Mouse (Mus musculus) forebrain, postnatal 0 days (tissue): ENCODE measurements around the gene Anxa6. TPM values are rescaled to one million over a fixed set of nuclear protein-coding genes. Genes with fewer than 3 reads are reported as not detected.

Experiments
- ATAC-seq: fragments of 200-750 bp; cut with Nextera tagmentation; 2 replicates; pipeline ENCODE4 v1.8.0; 2017; ENCODE audit warnings: mild to moderate bottlenecking, moderate library complexity
- DNase-seq: peaks from one replicate; pipeline ENCODE4 v3.0.0-alpha.2; 2015
- H3K27ac ChIP-seq: fragments of 300-500 bp; sonication (generic); 2 replicates; pipeline ENCODE4 v1.5.1; 2014; ENCODE audit warnings: low read depth, mild to moderate bottlenecking, antibody characterized with exemption, low read length, moderate library complexity, mixed read lengths
- H3K27me3 ChIP-seq: fragments of 300-500 bp; sonication (generic); 2 replicates; pipeline ENCODE4 v1.6.1; 2014; ENCODE audit warnings: mild to moderate bottlenecking, low read length, mixed read lengths; ENCODE audit not compliant: insufficient read depth
- H3K36me3 ChIP-seq: fragments of 300-500 bp; sonication (generic); 2 replicates; pipeline ENCODE4 v1.6.1; 2014; ENCODE audit warnings: mild to moderate bottlenecking, moderate library complexity; ENCODE audit not compliant: insufficient read depth
- H3K4me1 ChIP-seq: fragments of 300-500 bp; sonication (generic); 2 replicates; pipeline ENCODE4 v1.6.1; 2014; ENCODE audit warnings: antibody characterized with exemption; ENCODE audit not compliant: insufficient read depth
- H3K4me2 ChIP-seq: fragments of 300-500 bp; sonication (generic); 2 replicates; pipeline ENCODE4 v1.6.1; 2014; ENCODE audit warnings: low read depth, mild to moderate bottlenecking, moderate library complexity
- H3K4me3 ChIP-seq: fragments of 300-500 bp; sonication (generic); 2 replicates; pipeline ENCODE4 v1.5.1; 2014; ENCODE audit warnings: low read depth, low read length, mixed read lengths
- H3K9ac ChIP-seq: fragments of 300-500 bp; sonication (generic); 2 replicates; pipeline ENCODE4 v1.6.1; 2014; ENCODE audit warnings: mild to moderate bottlenecking
- H3K9me3 ChIP-seq: fragments of 300-500 bp; sonication (generic); 2 replicates; pipeline ENCODE4 v1.6.1; 2016; ENCODE audit warnings: low read length
- CTCF ChIP-seq: sonication (generic); IDR thresholded peaks from 2 replicates; pipeline ENCODE4 v1.5.1; 2016; ENCODE audit warnings: antibody characterized with exemption, control low read depth, low read depth
- WGBS: fragments of 180-500 bp; shearing (Covaris S2); extraction: QIAGEN DNeasy Blood & Tissue Kit; methylation state at CpG from one replicate; pipeline ENCODE4 v1.1.7; 2014; 5-methylcytosine and 5-hydroxymethylcytosine counted together
- polyA plus RNA-seq: library from polyadenylated mRNA; unstranded; fragments of >200 nt; fragmentation: Nextera tagmentation; extraction: Ambion mirVana; gene quantifications from 2 replicates; pipeline ENCODE4 v1.2.1, GENCODE M21; 2015
- total RNA-seq: library from RNA; depleted of rRNA; stranded (reverse); fragments of >200 nt; gene quantifications from 2 replicates; pipeline ENCODE4 v1.2.3, GENCODE M21; 2014; rRNA removed

The Anxa6 gene
- total and polyA plus RNA-seq, 2 experiments from 2014 or later: 50.2 to 52.3 TPM

DNA sequence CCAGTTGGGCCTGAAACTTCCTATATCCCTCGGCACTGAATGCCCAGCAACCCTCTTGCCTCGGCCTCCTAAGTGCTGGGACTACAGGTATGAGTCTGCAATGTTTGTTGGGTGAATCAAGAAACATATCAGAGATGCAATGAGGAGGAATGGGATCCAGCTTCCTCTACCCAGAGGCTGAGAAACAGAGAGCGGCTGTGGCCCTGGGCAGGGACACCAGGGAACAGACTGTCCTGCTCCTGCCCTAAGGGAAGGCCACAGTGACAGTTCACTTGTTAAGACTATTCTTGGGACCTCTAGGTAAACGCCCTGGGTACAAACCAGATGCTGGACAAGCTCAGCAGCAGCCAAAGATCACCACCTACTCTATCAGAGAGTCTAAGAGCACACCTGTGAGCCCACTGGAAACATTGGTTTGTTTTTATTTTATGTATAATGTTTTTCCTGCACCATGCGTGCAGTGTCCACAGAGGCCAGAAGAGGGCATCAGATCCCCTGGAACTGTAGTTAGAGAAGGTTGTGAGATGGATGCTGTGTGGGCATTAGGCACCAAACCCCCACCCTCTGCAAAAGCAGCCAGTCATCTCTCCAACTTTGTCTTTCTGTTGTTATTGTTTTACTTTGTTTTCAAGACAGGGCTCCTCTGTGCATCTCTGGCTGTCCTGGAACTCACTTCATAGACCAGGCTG lies 101.7 kb downstream of the Anxa6 start:
- DNase-seq (peak; percentile 45), ATAC-seq (no peak; the same call in 1 of the 2 replicates)
- WGBS: 62% methylated on average over 5 of the region's 5 CpGs
- Histone ChIP-seq H3K36me3 (peaks cover 16% of the 10 kb centered on the region; the same call in 1 of the 2 replicates), H3K27me3 (no peaks in the 10 kb centered on the region), H3K4me1 (no peaks in the 10 kb centered on the region), H3K9me3 (no peaks in the 10 kb centered on the region), H3K9ac (no peak overlapping the region), H3K4me2 (no peak overlapping the region), H3K4me3 (no peak overlapping the region), H3K27ac (no peak overlapping the region)
- TF ChIP-seq CTCF: peak; percentile 70

DNA sequence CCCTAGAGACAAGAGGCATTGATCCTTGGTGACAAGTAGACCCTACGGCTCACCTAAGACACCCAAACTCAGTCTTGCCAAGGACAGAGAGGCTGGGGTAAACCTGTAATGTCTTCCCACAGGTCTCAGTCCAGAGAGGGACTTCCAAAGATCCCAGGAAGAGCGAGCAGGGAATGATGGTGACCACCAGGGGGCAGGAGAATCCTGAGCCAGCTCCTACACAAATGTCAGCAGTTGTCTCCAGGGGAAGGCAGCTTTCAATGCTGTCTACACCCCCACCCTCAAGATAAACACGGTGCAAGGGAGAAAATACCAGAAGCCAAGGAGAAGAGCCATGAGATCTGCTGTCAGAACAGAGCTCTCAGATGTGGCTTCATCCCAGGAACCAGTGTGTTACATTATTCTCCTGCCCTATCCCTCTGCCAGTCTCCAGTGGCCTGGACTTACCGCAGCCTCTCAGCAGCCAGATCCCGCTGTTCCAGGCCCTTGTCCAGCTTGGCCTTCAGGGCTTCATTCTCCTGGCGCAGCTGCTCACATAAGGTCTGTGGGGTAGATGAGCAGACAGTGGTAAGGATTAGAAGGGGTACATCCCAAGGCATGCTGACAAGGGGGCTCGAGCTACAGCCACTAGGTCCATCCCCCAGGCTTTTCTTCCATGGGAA lies 102.8 kb downstream of the Anxa6 start:
- Histone ChIP-seq H3K4me2 (no peak overlapping the region), H3K4me1 (no peaks in the 10 kb centered on the region), H3K36me3 (peaks cover 25% of the 10 kb centered on the region), H3K9me3 (no peaks in the 10 kb centered on the region), H3K27me3 (no peaks in the 10 kb centered on the region), H3K9ac (no peak overlapping the region), H3K27ac (no peak overlapping the region), H3K4me3 (no peak overlapping the region)
- ATAC-seq (peak; percentile 32; the same call in 1 of the 2 replicates), DNase-seq (peak; percentile 67)
- WGBS: 67% methylated on average over 7 of the region's 7 CpGs
- peak; percentile 79 for TF ChIP-seq CTCF

DNA sequence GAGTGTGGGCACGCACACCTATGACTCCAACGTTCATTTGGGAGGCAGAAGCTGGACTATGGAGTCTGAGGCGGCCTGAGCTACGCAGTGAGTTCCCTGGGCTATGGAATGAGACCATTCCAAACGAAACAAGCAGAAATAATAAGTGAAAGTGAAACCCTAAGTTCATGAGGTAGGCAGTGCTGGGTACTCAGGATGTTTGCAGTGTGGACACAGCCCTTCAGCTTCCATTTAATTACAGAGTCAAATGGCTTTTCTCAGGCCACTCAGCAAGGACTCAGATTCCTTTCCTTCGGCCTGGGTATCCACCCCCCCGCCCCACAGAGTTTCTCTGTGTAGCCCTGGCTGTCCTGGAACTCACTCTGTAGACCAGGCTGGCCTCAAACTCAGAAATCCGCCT lies 103.5 kb downstream of the Anxa6 start:
- H3K4me2 ChIP-seq: no peak overlapping the region
- H3K36me3 ChIP-seq: peaks cover 25% of the 10 kb centered on the region
- 86% methylated on average over 8 of the region's 8 CpGs for WGBS
- no peak overlapping the region for H3K27ac ChIP-seq
- no peaks in the 10 kb centered on the region for H3K27me3 ChIP-seq
- DNase-seq (no peak), ATAC-seq (no peak)
- no peak for TF ChIP-seq CTCF
- no peak overlapping the region for H3K4me3 ChIP-seq
- no peak overlapping the region for H3K9ac ChIP-seq
- H3K9me3 ChIP-seq: no peaks in the 10 kb centered on the region
- H3K4me1 ChIP-seq: no peaks in the 10 kb centered on the region

DNA sequence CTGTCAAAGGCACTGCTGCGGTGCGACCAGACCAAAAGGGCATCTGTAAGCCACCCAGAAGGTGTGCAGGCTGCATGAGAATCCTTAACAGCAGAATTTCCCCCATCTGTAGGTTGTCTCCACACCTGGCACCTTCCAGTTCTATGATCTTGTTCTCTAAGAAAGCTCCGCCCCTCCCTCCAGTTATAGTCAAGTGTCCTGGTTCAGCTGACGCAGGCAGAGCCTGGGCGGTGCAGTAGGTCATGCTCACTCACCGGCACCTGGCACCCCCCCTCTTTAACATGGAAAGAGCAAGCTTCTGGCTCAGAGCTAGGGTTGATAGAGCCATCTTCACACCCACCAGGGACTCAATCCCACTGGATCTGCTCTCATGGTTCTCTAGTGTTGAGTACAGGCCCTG lies 104.0 kb downstream of the Anxa6 start:
- Histone ChIP-seq H3K9me3 (no peaks in the 10 kb centered on the region), H3K27ac (no peak overlapping the region), H3K4me3 (no peak overlapping the region), H3K9ac (no peak overlapping the region), H3K27me3 (no peaks in the 10 kb centered on the region), H3K4me2 (no peak overlapping the region), H3K36me3 (peaks cover 27% of the 10 kb centered on the region), H3K4me1 (no peaks in the 10 kb centered on the region)
- DNase-seq (no peak), ATAC-seq (no peak)
- WGBS: 96% methylated on average over 6 of the region's 6 CpGs
- no peak for TF ChIP-seq CTCF

Other genes starting within 250 kb of the Anxa6 start
- gene Cdc42se2, start 245.8 kb downstream of the Anxa6 start, total RNA-seq: 137 and 150 TPM in 2 replicates
- 121 and 137 TPM in 2 replicates for gene Cdc42se2, start 245.8 kb downstream of the Anxa6 start, polyA plus RNA-seq
- 4.0 and 7.1 TPM in 2 replicates for gene Lyrm7, start 172.5 kb downstream of the Anxa6 start, total RNA-seq
- 11.3 and 12.2 TPM in 2 replicates for gene Lyrm7, start 172.5 kb downstream of the Anxa6 start, polyA plus RNA-seq
- 622 and 776 TPM in 2 replicates for gene Hint1, start 167.1 kb downstream of the Anxa6 start, total RNA-seq
- 1,041 and 1,347 TPM in 2 replicates for gene Hint1, start 167.1 kb downstream of the Anxa6 start, polyA plus RNA-seq
- gene Gpx3, start 131.0 kb downstream of the Anxa6 start, total RNA-seq: 7.1 and 16.0 TPM in 2 replicates
- gene Gpx3, start 131.0 kb downstream of the Anxa6 start, polyA plus RNA-seq: 35.0 and 44.0 TPM in 2 replicates
- 9.8 and 14.9 TPM in 2 replicates for gene Tnip1, start 70.5 kb downstream of the Anxa6 start, total RNA-seq
- gene Tnip1, start 70.5 kb downstream of the Anxa6 start, polyA plus RNA-seq: 13.0 and 16.6 TPM in 2 replicates
- 0.48 and 0.62 TPM in 2 replicates for gene Ccdc69, start 44.7 kb upstream of the Anxa6 start, total RNA-seq
- gene Ccdc69, start 44.7 kb upstream of the Anxa6 start, polyA plus RNA-seq: 0.18 and 0.29 TPM in 2 replicates
- gene Gm2a, start 64.7 kb upstream of the Anxa6 start, total RNA-seq: 19.9 and 20.2 TPM in 2 replicates
- 46.7 and 48.4 TPM in 2 replicates for gene Gm2a, start 64.7 kb upstream of the Anxa6 start, polyA plus RNA-seq
- gene Slc36a3, start 118.3 kb upstream of the Anxa6 start, total RNA-seq: not detected in 2 replicates
- not detected in 2 replicates for gene Slc36a3, start 118.3 kb upstream of the Anxa6 start, polyA plus RNA-seq
- gene Slc36a2, start 151.6 kb upstream of the Anxa6 start, total RNA-seq: 0.69 and 1.4 TPM in 2 replicates
- 0.08 and 0.40 TPM in 2 replicates for gene Slc36a2, start 151.6 kb upstream of the Anxa6 start, polyA plus RNA-seq
- 14.1 and 19.0 TPM in 2 replicates for gene Slc36a1, start 170.9 kb upstream of the Anxa6 start, total RNA-seq
- gene Slc36a1, start 170.9 kb upstream of the Anxa6 start, polyA plus RNA-seq: 1.0 and 1.5 TPM in 2 replicates